Mouse (Mus musculus) CD4-positive helper T cell, adult 2 months (primary cell): Measurements from ENCODE around the gene Mfsd12.

Experiments
- DNase-seq: peaks from one replicate; pipeline ENCODE4 v3.0.0-alpha.2; 2012; ENCODE audit warnings: low read depth, missing footprints, low spot score

Mfsd12 gene

DNA sequence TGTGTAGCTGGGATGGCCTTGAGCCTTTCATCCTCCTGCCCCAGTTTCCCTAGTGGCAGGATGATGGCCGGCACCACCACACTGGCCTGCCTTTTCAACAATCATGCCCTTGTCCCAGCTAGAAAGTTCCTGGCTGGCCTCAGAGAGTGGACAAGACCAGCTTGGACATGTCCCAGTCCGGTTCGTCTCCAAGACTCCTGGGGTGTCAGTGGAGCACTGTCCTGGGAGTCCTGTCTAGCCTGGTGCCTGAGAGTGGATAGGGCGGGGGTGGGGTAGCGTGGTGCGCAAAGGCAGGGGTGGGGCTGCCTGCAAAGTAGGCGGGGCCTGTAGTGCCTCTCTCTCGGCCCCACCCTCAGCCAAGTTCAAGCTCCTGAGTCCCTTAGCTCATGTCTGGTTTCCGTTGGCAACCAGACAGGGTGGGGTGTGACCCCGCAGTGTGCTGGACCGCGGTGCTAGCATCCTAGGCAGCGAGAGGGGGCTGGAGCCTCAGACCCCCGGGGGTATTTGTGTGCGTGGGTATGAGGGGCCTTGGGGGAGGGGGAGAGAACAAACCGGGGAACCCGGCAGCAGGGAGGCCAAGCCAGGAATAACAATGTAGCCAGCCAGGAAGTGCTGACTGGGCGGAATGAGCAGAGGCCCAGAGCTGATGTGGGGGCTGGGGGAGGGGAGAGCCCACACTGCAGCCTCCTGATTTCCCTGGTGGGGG, 44.4 kb downstream of the Mfsd12 start:
- peak; percentile 71 for DNase-seq

DNA sequence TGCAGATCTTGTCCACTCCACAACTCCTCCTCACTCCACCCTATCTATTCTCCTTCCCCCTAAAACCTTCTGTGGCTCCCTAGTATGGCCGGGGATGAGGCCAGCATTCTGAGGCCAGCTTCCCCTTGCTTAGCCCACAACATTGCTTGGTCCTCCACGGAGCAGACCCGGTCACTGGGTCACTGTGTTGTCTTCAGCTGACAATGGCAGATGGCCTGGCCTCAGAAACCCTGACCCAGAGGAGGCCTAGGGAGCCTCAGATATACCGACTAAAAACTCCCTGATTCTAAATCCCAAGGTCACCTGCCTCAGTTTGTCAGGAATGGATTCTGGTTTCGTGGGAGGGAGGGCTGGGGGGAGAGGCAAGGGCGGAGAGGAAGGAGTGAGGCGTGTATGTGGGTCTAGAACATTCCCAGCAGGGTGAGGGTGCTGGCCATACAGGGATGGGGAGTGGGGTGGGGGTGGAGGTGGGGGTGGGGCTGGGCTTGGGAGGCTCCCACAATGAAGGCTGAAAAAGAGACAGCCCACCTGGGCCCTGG, 45.0 kb downstream of the Mfsd12 start:
- no peak for DNase-seq

DNA sequence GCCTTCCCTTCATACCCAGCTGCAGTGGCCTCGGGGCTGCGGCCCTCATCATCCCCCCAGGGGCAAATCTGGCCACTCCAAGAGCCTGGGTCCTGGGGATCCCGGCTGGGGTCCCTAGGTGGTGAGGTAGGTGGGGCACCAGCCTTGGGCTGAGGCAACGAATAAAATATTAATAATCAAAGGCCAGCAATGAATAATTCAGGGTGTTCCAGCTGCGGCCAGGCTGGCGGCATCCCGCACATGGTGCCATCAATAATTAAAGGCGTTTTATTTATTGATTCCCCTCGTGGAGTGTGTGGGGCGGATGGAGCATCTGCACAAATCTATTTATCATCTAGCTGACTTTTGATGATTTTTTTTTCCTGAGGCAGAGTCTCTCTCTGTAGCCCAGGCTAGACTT, 46.2 kb downstream of the Mfsd12 start:
- DNase-seq: no peak

DNA sequence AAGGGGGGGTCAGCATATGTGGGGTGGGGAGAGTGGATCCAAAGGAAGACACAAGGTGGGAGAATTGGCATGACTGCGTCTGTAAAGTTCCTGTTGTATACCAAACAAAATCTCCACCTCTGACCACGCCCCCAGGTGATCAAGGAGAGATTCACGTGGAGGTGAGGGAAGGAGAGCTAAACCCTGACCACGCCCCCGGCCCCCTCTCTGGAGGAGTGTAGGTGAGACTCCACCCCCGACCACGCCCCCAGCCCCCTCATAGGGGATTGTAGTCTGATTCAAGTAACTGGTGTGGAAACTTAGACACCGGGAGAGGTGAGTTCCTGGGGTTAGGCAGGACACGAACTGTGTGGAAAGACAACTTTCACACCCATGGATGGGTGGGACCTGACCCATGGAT, 46.8 kb downstream of the Mfsd12 start:
- peak; percentile 45 for DNase-seq

DNA sequence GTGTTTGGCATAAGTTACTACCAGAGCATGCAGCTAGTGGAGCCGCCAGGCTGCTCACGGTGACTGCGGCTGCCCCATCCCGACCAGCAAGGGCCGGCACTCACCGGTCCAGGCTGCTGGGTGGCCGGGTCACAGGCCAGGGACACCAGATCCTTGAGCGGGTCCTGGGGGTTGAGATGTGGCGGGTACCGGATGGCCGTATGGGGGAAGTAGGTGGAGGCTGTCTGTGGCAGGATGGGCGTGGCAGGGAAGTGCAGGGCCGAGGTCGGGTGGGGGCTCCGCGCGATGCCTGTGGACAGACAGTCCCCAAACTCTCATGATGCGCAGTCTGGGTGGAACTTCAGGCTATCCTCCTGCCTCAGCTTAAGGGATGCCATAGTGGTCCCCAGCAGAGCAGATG, 47.4 kb downstream of the Mfsd12 start:
- DNase-seq: peak; percentile 57

DNA sequence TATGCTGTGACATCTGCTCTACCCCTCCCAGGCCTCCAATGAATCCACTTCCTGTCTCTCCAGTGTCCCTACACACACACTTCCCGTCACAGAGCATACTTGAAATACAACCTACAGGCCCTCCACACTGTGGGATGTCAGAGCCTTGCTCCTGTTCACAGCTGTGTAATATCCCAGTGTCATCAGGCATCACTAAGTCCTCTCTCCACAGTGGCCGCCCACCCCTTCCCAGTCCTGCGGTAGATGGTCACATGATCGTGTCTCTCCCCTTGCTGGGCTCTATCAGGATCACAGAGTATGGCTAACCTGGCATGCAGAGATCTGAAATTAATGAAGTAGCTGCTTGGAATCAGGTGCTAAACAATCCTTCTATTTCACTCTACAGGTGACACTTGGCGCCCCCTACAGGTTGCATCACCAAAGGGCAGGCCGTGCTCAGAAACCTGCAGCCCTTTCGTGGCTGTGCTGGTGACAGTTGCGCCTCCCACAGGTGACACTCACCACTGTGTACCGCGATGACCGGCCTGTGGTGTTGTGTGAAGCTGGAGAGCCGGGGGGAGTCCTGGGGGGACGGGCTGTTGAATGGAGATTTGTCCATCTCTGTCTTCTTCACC, 48.4 kb downstream of the Mfsd12 start:
- peak; percentile 72 for DNase-seq

DNA sequence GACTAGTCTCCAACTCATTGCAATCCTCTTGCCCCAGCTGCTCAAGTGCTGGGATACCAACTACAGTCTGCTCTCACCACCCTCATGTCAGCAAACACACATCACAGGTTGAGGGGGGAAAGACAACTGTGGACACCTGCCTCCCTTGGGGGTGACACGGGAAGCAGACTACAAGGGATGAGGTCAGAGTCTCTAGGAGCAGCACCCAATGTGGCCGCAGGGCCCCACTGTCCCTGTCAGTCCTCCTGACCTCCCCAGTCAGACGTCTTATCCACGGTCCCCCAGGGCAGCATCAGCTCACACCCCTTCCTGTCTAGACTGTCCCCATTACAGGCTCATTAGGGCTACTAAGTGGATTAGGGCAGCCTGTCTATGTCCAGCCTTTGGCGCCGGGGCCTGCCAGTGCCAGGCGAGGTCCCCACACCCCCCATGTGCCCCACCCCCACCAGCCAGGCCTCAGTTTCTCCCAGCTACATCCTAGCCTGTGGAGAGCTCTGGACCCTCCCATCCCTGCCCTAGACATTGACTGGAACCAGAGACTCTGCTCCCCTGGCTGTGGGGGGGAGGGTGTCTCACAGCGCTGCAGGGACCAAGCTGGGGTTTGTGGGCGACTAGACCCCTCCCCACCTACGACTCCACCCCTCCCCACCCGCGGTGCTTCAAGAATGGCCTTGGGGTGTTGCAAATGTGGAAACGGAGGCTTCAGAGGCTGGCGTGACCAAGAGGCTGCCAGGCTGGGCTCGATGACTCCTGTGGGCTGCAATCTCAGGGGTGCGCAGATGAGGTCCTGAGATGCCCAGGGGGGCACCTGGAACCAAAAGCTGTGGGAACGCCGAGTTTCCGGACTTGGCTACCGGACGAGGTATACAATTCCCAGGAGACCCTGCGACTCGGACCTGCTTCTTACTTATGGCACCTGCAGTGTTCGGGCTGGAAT, 49.5 kb downstream of the Mfsd12 start:
- no peak for DNase-seq

DNA sequence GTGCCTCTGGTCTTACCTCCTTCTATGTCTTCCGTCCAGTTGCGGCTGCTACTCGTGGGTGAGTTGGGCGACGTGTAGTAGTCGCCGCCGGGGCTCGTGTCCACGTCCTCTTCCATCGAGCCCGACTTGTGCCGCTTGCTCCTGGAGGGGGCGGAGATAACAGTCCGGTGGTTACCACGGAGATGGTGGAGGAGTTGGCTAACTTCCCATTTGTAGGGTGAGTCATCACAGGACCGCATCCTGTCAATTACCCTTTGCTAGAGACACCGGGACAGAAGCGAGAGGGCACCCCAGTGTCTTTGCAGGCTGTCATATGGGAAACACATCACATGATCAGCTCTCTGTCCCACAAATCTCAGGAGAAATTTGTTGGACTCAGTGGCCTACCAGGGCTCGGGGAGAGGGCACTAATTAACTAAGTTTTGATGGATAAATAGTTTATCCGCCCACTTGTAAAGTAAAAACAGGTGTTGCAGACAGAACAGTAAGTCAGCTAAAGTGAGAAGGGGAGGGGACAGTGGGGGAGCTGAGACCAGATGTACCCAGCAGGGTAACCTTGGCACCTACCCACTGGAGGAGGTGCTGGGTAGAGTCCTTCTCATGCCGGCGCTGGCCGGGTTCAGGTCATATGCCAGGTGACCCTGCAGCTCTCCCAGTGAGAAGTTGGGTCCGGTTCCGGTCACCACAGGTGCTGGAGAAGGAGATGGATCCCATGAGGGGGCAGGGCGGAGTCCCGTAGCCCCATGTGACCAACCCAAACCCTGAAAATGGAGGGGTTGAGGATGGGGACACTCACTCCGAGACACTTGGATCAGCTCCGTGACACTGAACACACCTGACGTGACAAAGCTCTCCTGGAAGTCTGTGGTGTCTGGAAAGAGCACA, 50.5 kb downstream of the Mfsd12 start:
- DNase-seq: peak; percentile 82

DNA sequence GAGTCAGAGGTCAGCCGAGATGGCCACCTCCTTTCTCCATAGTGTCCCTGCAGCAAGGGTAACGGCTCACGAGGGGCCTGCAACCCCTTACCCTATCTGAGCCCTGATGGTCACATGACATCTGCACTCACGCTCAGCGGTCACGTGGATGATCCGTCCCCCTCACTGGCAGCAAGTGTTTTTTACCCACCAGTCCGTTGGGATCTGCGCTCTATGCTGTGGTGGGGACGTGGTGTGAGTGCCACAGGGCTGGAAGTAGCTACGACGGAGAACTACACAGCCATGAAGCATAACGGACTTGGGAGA, 51.1 kb downstream of the Mfsd12 start:
- DNase-seq: no peak

DNA sequence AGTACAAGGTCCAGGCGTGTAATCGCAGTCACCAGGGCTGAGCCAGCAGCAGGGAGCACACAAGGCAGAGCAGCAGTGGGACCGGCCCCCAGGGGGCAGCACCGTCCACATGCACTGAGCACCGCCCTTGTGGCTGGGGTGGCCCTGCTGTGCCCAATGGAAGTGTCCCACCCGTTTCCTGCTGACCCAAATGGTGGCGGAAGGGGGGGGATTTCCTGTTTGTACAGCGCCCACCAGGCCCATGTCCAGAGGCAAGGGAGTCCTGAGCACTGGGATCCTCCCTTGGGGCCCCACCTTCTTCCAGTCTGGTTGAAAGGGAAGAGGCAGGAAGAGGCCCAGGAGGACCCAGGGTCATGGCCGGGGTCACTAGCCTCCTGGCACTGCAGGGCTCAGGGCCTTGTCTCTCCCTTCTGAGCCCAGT, 51.6 kb downstream of the Mfsd12 start:
- DNase-seq: peak; percentile 75

DNA sequence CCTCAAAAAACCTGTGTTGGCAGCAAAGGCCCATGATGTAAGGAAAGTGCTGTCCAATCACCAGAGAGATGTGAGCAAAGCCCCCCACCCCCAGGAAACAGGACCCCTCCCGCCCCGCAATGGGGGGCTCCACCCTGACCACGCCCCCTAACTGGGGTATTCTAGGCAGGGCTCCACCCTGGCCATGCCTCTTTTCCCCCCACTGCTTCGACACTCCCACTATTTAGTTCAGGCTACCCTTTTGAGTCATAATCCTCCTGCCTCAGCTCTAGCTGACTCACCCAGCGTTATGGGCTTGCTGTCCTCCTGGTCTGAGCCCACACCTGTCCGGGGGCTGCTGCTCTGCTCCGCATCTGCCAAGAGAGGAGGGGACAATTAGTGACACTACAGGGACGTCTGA, 52.0 kb downstream of the Mfsd12 start:
- no peak for DNase-seq

DNA sequence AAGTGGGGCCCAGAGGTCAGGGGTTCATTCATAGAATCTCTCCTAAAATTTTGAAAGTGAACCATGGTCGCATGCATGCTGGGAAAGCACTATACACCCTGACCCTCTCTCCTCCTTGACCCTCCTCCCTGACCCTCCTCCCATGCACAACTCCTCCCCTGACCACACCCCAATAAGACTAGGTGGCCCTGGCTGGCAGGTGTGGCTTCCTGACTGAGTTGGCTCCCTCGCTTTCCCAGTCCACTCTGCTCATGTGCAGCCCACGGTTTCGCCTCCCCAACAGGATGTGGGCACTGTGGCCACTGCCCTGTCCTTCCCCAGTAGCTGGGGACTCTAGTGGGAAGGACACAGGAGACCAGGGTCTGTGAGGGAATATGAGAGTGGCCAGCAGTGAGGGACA, 53.1 kb downstream of the Mfsd12 start:
- DNase-seq: no peak

DNA sequence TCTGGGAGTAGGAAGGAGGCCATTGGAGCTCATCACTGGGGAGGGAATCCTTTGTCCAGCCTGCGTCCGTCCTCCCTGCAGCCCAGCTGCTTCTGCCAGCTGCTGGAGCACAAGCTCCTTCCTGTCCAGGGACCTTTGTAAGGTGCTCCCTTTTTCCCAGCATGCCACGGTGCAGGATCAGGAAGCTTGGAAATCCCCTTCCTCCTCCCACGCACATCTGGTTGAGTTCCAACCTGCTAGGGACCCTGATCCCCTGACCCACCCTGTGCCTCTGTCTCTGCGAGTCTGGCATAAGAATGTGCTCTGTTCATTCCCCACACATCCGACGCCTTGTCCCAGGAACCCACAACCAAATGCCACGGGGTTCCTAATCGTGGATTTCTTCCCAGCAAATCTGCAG, 53.7 kb downstream of the Mfsd12 start:
- no peak for DNase-seq

DNA sequence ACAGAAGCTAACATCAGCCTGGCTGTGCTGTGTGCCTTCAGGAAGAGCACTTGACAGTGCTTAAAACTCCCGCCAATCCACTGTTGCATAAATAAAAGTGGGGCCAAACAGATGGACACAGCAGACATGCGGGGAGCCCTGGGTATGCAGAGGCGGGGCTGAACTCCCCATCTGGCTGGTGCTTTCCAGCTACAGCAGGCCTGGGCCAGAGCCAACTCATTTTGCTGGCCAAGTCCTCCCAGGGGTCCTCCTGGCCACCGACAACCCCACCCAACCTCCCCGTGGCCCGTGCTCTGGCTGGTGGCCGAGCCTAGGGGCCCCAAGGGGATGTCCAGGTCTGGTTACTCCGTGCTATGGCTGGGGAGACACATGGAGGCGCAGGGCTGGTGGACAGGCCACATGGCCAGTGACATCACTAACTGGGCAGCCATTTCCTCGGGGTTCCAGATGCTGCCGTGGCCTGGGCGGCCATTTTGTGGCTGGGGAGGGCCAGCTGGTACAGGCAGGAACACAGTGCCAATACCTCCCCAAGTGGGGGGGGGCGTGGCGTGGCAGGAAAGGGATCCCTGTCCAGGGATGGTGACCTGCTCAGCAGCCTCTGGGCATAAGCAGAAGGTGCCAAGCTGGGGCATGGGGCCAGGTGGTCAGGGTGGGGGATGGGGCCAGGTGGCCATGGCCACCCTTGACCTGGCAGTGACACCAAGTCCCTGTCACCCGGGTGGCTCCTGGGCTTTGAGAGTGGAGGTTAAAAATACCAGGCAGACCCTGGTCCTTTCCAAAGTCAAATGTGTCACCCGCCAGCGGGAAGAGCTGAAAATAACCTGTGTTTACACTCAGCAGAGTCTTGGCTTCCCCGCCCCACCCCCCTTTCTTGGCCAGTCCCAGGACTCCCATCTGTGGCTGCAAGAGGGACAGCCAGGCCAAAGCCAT, 54.4 kb downstream of the Mfsd12 start:
- DNase-seq: no peak

DNA sequence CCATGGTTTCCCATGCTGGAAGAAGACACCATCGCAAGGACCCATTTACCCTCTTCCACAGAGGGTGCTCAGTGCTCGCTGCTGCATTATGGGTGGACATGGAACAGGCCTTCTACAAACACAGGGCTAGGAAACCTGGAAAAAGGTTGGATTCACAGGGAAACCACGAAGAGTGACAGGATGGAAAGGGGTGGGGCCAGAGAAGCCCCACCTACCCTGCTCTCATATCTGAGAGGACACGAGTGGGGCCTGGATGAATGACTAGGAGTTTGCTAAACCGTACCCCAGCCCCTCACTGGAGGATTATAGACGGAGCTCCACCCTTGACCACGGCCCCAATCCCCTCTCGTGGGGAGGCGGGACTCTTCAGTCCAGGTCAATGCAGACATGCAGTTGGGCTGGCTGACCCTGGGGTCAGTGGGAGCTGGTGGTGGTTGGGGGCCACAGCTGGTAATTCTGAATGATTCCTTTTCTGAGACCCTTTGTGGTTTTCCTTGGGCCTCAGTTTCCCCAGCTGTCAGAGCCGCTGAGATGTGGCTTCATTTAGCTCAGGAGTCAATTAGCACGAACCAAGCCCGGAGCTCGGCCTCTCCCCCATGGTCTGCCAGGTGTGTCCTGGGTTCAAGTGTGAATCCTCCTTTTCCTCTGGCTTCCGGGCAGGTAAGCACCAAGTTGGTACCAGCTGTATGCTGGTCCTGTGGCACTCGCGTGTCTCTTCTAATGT, 55.5 kb downstream of the Mfsd12 start:
- DNase-seq: no peak

DNA sequence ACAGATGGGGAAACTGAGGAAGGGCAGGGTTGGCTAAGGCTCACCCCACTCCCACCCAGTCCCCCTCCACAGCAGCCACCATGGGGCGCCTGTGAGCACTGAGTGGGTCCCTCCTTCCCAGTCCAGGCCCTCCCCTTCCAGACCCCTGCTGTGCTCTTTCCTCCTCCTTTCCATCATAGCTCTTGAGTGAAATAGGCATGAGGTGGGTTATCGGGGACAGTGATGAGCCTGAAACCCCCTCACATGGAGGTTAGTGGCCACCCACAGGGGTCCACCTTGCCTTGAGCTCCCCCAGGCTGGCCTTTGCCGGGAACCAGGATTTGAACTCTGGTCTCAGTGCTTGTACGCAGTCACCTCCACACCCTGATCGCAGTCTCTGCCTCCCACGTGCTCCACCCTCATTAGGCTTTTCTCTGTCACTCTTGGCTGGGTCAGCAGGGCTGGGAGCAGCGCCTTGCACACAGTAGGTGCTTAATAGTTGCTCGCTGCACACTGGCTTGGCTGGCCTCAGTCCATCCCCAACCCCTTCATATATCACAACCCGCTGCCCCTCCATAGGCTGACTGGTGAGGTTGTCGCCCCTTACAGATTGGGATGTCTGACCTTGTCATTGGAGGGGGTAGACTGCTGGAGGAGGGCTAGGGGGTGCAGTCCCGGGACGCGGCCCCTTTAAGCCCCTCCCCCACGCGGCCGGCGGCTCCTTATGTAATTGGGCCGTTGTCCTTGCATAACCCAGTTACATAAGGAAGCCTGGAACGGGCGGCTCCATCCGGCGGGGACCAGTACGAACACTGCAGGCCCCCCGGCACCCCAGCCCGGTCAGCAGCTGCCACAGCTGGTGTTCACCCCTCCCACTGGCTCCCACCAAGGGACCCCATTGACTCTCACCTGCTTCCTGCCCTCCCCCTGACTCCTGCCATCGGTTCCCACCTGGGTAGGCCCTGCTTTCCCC, 56.3 kb downstream of the Mfsd12 start:
- no peak for DNase-seq

DNA sequence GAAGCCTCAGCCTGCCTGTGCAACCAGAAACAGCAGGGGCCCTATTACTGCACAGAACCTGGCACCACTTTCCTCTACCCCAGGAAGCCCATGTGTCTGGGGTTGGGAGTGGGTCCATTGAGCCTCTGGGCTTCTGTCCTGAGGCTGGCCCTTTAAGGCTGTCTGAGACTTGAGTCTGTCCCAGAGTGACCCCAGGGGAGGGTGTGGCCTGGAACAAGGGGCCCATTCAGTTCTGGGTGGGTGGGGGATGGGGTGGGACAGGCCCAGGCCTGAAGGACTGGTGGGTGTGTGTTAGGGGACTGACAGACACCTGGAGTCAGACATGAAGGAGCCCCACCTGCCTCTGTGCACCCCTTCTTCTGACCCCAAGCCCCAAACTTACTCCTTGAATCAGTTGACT, 57.4 kb downstream of the Mfsd12 start:
- no peak for DNase-seq

DNA sequence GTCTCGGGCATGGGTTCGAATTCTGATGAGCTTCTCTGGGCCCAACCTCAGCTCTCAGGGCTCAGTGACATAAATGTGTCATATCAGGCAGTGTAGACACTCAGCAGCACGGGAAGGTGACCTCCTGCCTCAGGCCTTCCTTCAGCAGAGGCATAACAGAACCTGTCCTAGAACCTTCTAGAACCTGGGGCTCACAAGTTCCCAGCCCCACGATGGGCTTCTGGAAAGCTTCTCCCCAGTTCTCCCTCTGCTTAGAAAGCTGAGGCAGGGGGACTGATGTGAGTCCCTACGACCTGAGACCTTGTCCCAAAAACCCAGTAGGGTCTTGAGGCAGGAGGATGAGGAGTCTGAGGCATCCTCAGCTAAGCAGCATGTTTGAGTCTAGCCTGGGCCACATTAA, 57.9 kb downstream of the Mfsd12 start:
- no peak for DNase-seq
